In the genomic region with DNA sequence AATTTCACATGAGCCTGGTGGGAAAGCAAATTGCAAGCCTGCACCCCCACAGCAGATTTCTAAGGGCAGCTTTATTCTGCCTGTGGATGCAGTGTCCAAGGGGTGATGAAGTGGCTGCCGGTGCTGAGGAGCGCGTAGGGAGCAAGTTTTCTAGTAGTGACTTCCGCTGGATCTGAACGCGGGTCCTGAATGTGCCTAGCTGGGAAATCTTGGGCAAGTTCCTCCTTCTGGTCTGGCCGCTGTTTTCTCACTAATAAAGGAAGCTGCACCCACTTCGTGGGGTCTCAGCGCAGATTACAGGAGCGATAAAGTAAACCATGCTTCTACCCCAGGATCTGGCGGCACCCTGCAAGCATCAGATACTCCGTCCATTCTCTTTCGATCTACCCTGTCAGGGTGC, we compare ENCODE assay signal across 10 mouse cellular contexts. TPM values are rescaled to one million over a fixed set of nuclear protein-coding genes. Genes with fewer than 3 reads are reported as not detected.
A peak's percentile ranks its signal among the peaks of the same experiment; 100 is the strongest.
DNase-seq lines count a peak whose midpoint lies in the region; ATAC-seq and TF ChIP-seq lines count a peak whose summit lies in the region.
"Had no signal": no experiment of that assay in that cellular context is flagged by ENCODE, and none has a peak within 500 bp of the region (broad histone marks: within the 10 kb centered on the region; RNA-seq: fewer than 3 reads in every experiment).

No protein-coding gene starts in this region.

- H3K9me3 ChIP-seq in lung, embryonic 14.5 days (ENCODE audit: low read depth, low read length): no peaks in the 10 kb centered on the region
- no peaks in the 10 kb centered on the region for H3K9me3 ChIP-seq in forebrain, embryonic 14.5 days (replicated peaks; ENCODE audit: control insufficient read depth, low read length)
- no peaks in the 10 kb centered on the region for H3K9me3 ChIP-seq in limb, embryonic 15.5 days
- no peaks in the 10 kb centered on the region for H3K9me3 ChIP-seq in stomach, embryonic 14.5 days (ENCODE audit: control insufficient read depth, low read depth, low read length)

- peaks cover 8% of the 10 kb centered on the region; the same call in 1 of the 2 replicates for H3K36me3 ChIP-seq in lung, embryonic 14.5 days (ENCODE audit: insufficient read depth)
- peaks cover 7% of the 10 kb centered on the region; the same call in 1 of the 2 replicates for H3K36me3 ChIP-seq in forebrain, embryonic 14.5 days (ENCODE audit: control insufficient read depth, insufficient read depth, low read length)
- H3K36me3 ChIP-seq in limb, embryonic 15.5 days: 0 out of 2 replicates have a peak, but pooled peaks cover 2% of the 10 kb centered on the region
- peaks cover 3% of the 10 kb centered on the region; the same call in 1 of the 2 replicates for H3K36me3 ChIP-seq in stomach, embryonic 14.5 days (ENCODE audit: control insufficient read depth, insufficient read depth, low read length)

- peak overlapping the region; percentile 62 for H3K9ac ChIP-seq in lung, embryonic 14.5 days
- H3K9ac ChIP-seq in forebrain, embryonic 14.5 days (ENCODE audit: low read length): peak overlapping the region; percentile 79; the same call in 1 of the 2 replicates
- H3K9ac ChIP-seq in limb, embryonic 15.5 days: no peak overlapping the region
- peak overlapping the region; percentile 18; the same call in 1 of the 2 replicates for H3K9ac ChIP-seq in stomach, embryonic 14.5 days (replicated peaks; ENCODE audit: low read depth, low read length)

- no peak for TF ChIP-seq CTCF in lung, embryonic 14.5 days (IDR thresholded peaks at IDR 0.05; ENCODE audit: low read depth)

- no peak for ATAC-seq in lung, embryonic 14.5 days (ENCODE audit: insufficient read depth)
- no peak for ATAC-seq in forebrain, embryonic 14.5 days
- ATAC-seq in limb, embryonic 15.5 days (ENCODE audit: insufficient number of reproducible peaks, low FRiP score, low TSS enrichment, low read depth): no peak
- peak; percentile 7; the same call in 1 of the 2 replicates for ATAC-seq in stomach, embryonic 14.5 days (ENCODE audit: insufficient number of reproducible peaks, insufficient read depth, low FRiP score, low read depth)

- WGBS in lung, embryonic 14.5 days: 8% methylated on average over 13 of the region's 13 CpGs
- 20% methylated on average over 13 of the region's 13 CpGs for WGBS in forebrain, embryonic 14.5 days
- 15% methylated on average over 13 of the region's 13 CpGs for WGBS in limb, embryonic 15.5 days
- 7% methylated on average over 13 of the region's 13 CpGs for WGBS in stomach, embryonic 14.5 days

- H3K4me1 ChIP-seq in lung, embryonic 14.5 days (ENCODE audit: insufficient read depth): peaks cover 8% of the 10 kb centered on the region; the same call in 1 of the 2 replicates
- peaks cover 32% of the 10 kb centered on the region for H3K4me1 ChIP-seq in forebrain, embryonic 14.5 days (ENCODE audit: control insufficient read depth, insufficient read depth, low read length)
- peaks cover 44% of the 10 kb centered on the region for H3K4me1 ChIP-seq in limb, embryonic 15.5 days
- H3K4me1 ChIP-seq in stomach, embryonic 14.5 days (ENCODE audit: control insufficient read depth, insufficient read depth, low read length): peaks cover 35% of the 10 kb centered on the region

- H3K27me3 ChIP-seq in lung, embryonic 14.5 days (ENCODE audit: insufficient read depth, low read length): no peaks in the 10 kb centered on the region
- H3K27me3 ChIP-seq in forebrain, embryonic 14.5 days (replicated peaks; ENCODE audit: control insufficient read depth, insufficient read depth, low read length): no peaks in the 10 kb centered on the region
- 0 out of 2 replicates have a peak, but pooled peaks cover 3% of the 10 kb centered on the region for H3K27me3 ChIP-seq in limb, embryonic 15.5 days
- no peaks in the 10 kb centered on the region for H3K27me3 ChIP-seq in stomach, embryonic 14.5 days (ENCODE audit: control insufficient read depth, insufficient read depth, low read length)
- H3K27me3 ChIP-seq: Patski had no signal

- DNase-seq in lung, embryonic 14.5 days: peak; percentile 40
- DNase-seq in lung, postnatal 25 days (ENCODE audit: low spot score): no peak
- DNase-seq in forebrain, embryonic 14.5 days (ENCODE audit: low spot score): no peak
- DNase-seq in ovary, postnatal 10 days (ENCODE audit: low spot score): no peak
- DNase-seq in MN1 (ENCODE audit: low spot score): no peak
- no peak for DNase-seq in cerebellum, adult 8-10 months

- peak overlapping the region; percentile 84 for H3K4me2 ChIP-seq in lung, embryonic 14.5 days
- H3K4me2 ChIP-seq in forebrain, embryonic 14.5 days (ENCODE audit: low read length): peak overlapping the region; percentile 82
- H3K4me2 ChIP-seq in limb, embryonic 15.5 days: peak overlapping the region; percentile 86
- H3K4me2 ChIP-seq in stomach, embryonic 14.5 days (replicated peaks; ENCODE audit: low read depth, low read length): peak overlapping the region; percentile 78

- peak overlapping the region; percentile 89 for H3K27ac ChIP-seq in lung, embryonic 14.5 days (ENCODE audit: low read depth)
- H3K27ac ChIP-seq in forebrain, embryonic 14.5 days (ENCODE audit: low read depth, low read length): no peak overlapping the region
- H3K27ac ChIP-seq in limb, embryonic 15.5 days: no peak overlapping the region; the same call in 1 of the 2 replicates
- peak overlapping the region; percentile 80 for H3K27ac ChIP-seq in stomach, embryonic 14.5 days (ENCODE audit: low read length)
- H3K27ac ChIP-seq: macrophage had no signal

- H3K4me3 ChIP-seq in lung, embryonic 14.5 days (ENCODE audit: low read depth, low read length): peak overlapping the region; percentile 60
- H3K4me3 ChIP-seq in forebrain, embryonic 14.5 days (ENCODE audit: low read depth, low read length): peak overlapping the region; percentile 73
- H3K4me3 ChIP-seq in limb, embryonic 15.5 days: peak overlapping the region; percentile 59
- H3K4me3 ChIP-seq in stomach, embryonic 14.5 days (ENCODE audit: low read depth, low read length): peak overlapping the region; percentile 46

RNA-seq across cellular contexts. Expression of a gene that starts 0.5 kb away (rescaled TPM):
- 23.5 and 26.0 TPM in 2 replicates for polyA plus RNA-seq in lung, embryonic 14.5 days (2014; fragmentation: Nextera tagmentation; extraction: Ambion mirVana)
- polyA plus RNA-seq in forebrain, embryonic 14.5 days (2014; fragmentation: Nextera tagmentation; extraction: Ambion mirVana): 23.5 and 37.8 TPM in 2 replicates
- polyA plus RNA-seq in limb, embryonic 15.5 days (2015; fragmentation: Nextera tagmentation; extraction: Ambion mirVana): 39.6 and 41.0 TPM in 2 replicates
- polyA plus RNA-seq in stomach, embryonic 14.5 days (2014; fragmentation: Nextera tagmentation; extraction: Ambion mirVana): 41.5 and 48.1 TPM in 2 replicates

RNA-seq across cellular contexts. Expression of a gene that starts 6.0 kb away (rescaled TPM):
- polyA plus RNA-seq in lung, embryonic 14.5 days (2014; fragmentation: Nextera tagmentation; extraction: Ambion mirVana): 0.32 and 1.0 TPM in 2 replicates
- polyA plus RNA-seq in forebrain, embryonic 14.5 days (2014; fragmentation: Nextera tagmentation; extraction: Ambion mirVana): 0.16 and 0.34 TPM in 2 replicates
- 0.47 and 0.52 TPM in 2 replicates for polyA plus RNA-seq in limb, embryonic 15.5 days (2015; fragmentation: Nextera tagmentation; extraction: Ambion mirVana)
- 0.43 and 0.45 TPM in 2 replicates for polyA plus RNA-seq in stomach, embryonic 14.5 days (2014; fragmentation: Nextera tagmentation; extraction: Ambion mirVana)

RNA-seq across cellular contexts. Expression of a gene that starts 18.7 kb away (rescaled TPM):
- polyA plus RNA-seq in lung, embryonic 14.5 days (2014; fragmentation: Nextera tagmentation; extraction: Ambion mirVana): 395 and 407 TPM in 2 replicates
- polyA plus RNA-seq in forebrain, embryonic 14.5 days (2014; fragmentation: Nextera tagmentation; extraction: Ambion mirVana): 40.4 and 53.3 TPM in 2 replicates
- 233 and 277 TPM in 2 replicates for polyA plus RNA-seq in limb, embryonic 15.5 days (2015; fragmentation: Nextera tagmentation; extraction: Ambion mirVana)
- polyA plus RNA-seq in stomach, embryonic 14.5 days (2014; fragmentation: Nextera tagmentation; extraction: Ambion mirVana): 188 and 196 TPM in 2 replicates

RNA-seq across cellular contexts. Expression of a gene that starts 39.5 kb away (rescaled TPM):
- 4.2 and 5.1 TPM in 2 replicates for polyA plus RNA-seq in lung, embryonic 14.5 days (2014; fragmentation: Nextera tagmentation; extraction: Ambion mirVana)
- 2.4 and 3.3 TPM in 2 replicates for polyA plus RNA-seq in forebrain, embryonic 14.5 days (2014; fragmentation: Nextera tagmentation; extraction: Ambion mirVana)
- 2.2 and 2.3 TPM in 2 replicates for polyA plus RNA-seq in limb, embryonic 15.5 days (2015; fragmentation: Nextera tagmentation; extraction: Ambion mirVana)
- polyA plus RNA-seq in stomach, embryonic 14.5 days (2014; fragmentation: Nextera tagmentation; extraction: Ambion mirVana): 1.9 and 2.9 TPM in 2 replicates

Comparison
In these comparisons a context has a peak if more than half of its experiments do, and no peak if none do; other contexts are left out.
1. H3K27ac ChIP-seq: peak in lung, embryonic 14.5 days (single experiment) and stomach, embryonic 14.5 days (single experiment); none in forebrain, embryonic 14.5 days (single experiment) and limb, embryonic 15.5 days (single experiment).
2. Peak in every context shown above with its lines, with median percentiles within 50 percentile points of each other: H3K4me2 ChIP-seq and H3K4me3 ChIP-seq.